ENCODE assay signal across 8 mouse cellular contexts in genomic region chr19:21652285-21653171, GRCm38 (mm10). TPM values are rescaled to one million over a fixed set of nuclear protein-coding genes. Genes with fewer than 3 reads are reported as not detected.
DNase-seq lines count a peak whose midpoint lies in the region; ATAC-seq lines count a peak whose summit lies in the region.

Gene 1110059E24Rik, minus strand, starts transcription at chr19:21652976.

- peak within 1 kb of the TSS; percentile 84 for H3K4me2 ChIP-seq in lung, embryonic 16.5 days (ENCODE audit: low read depth, low read length)

- H3K4me1 ChIP-seq in lung, embryonic 16.5 days (replicated peaks; ENCODE audit: control insufficient read depth, insufficient read depth, low read length), result peaks cover 24% of the 10 kb centered on the region

- peak within 1 kb of the TSS; percentile 98 for H3K27ac ChIP-seq in lung, embryonic 16.5 days (ENCODE audit: low read length)

- peak within 1 kb of the TSS; percentile 97 for H3K4me3 ChIP-seq in lung, embryonic 16.5 days (ENCODE audit: low read length)

- H3K9ac ChIP-seq in lung, embryonic 16.5 days (ENCODE audit: low read length), result peak within 1 kb of the TSS; percentile 93

- H3K36me3 ChIP-seq in lung, embryonic 16.5 days (ENCODE audit: control insufficient read depth, insufficient read depth, low read length), result no peaks in the 10 kb centered on the region

- peak; percentile 95 for DNase-seq in MEL-GATA-1-ER (ENCODE audit: extremely low read depth, low read depth)
- peak; percentile 98 for DNase-seq in cerebellum, adult 8-10 months
- peak; percentile 98 for DNase-seq in forelimb bud, embryonic 11.5 days (ENCODE audit: low read depth, low spot score)
- DNase-seq in layer of hippocampus, adult 9-10 months (ENCODE audit: low spot score), result peak; percentile 93
- DNase-seq in ovary, postnatal 10 days (ENCODE audit: low spot score), result peak; percentile 88
- peak; percentile 88 to 94 for DNase-seq in thymus, postnatal 10 days (ENCODE audit: low spot score in 2 of 2)

- 4% methylated on average over 52 of the region's 52 CpGs for WGBS in lung, embryonic 16.5 days

- no peaks in the 10 kb centered on the region for H3K27me3 ChIP-seq in lung, embryonic 16.5 days (ENCODE audit: control insufficient read depth, insufficient read depth, low read depth, low read length)

- ATAC-seq in hematopoietic stem cell, adult 5-6 weeks (replicated peaks in 1 of 2; ENCODE audit: insufficient read depth in 1 of 2, low FRiP score in 2 of 2, low TSS enrichment in 1 of 2, low read depth in 1 of 2, poor library complexity in 2 of 2, severe bottlenecking in 2 of 2), result peak; percentile 96 to 99
- peak; percentile 99 for ATAC-seq in lung, embryonic 16.5 days (ENCODE audit: low read depth)

- no peaks in the 10 kb centered on the region for H3K9me3 ChIP-seq in lung, embryonic 16.5 days (ENCODE audit: control insufficient read depth, low read length)

RNA-seq across cellular contexts. Expression of gene 1110059E24Rik, which starts in this region (rescaled TPM):
- 84.7 and 96.5 TPM in 2 replicates for total RNA-seq in hematopoietic stem cell, adult 5-6 weeks (2017)
- 70.7 and 74.4 TPM in 2 replicates for polyA plus RNA-seq in lung, embryonic 16.5 days (2015; fragmentation: Nextera tagmentation; extraction: Ambion mirVana)

Comparison
In these comparisons a context has a peak if more than half of its experiments do, and no peak if none do; other contexts are left out.
1. Peak in every context shown above with its lines: DNase-seq, ATAC-seq, H3K4me3 ChIP-seq and H3K27ac ChIP-seq.